Mouse (Mus musculus) midbrain, postnatal 0 days (tissue): Measurements from ENCODE around the gene Hmbs. TPM values are rescaled to one million over a fixed set of nuclear protein-coding genes. Genes with fewer than 3 reads are reported as not detected.

ENCODE experiments used
- ATAC-seq: fragments of 200-750 bp; cut with Nextera tagmentation; 2 replicates; pipeline ENCODE4 v1.8.0; 2017; ENCODE audit warnings: moderate number of reproducible peaks, mild to moderate bottlenecking, moderate TSS enrichment, moderate library complexity; ENCODE audit not compliant: low FRiP score
- DNase-seq: peaks from one replicate; pipeline ENCODE4 v3.0.0-alpha.2; 2015; ENCODE audit warnings: low spot score
- H3K27ac ChIP-seq: fragments of 300-500 bp; sonication (generic); 2 replicates; pipeline ENCODE4 v1.5.1; 2014; ENCODE audit warnings: low read depth, mild to moderate bottlenecking, low read length, mixed read lengths
- H3K27me3 ChIP-seq: fragments of 300-500 bp; sonication (generic); 2 replicates; pipeline ENCODE4 v1.6.1; 2014; ENCODE audit warnings: low read length, control low read depth, mixed read lengths; ENCODE audit not compliant: insufficient read depth
- H3K36me3 ChIP-seq: fragments of 300-500 bp; sonication (generic); 2 replicates; pipeline ENCODE4 v1.6.1; 2014; ENCODE audit warnings: low read length, control low read depth, mixed read lengths; ENCODE audit not compliant: insufficient read depth
- H3K4me1 ChIP-seq: fragments of 300-500 bp; sonication (generic); 2 replicates; pipeline ENCODE4 v1.6.1; 2014; ENCODE audit warnings: mild to moderate bottlenecking, control low read depth, antibody characterized with exemption, low read length, mixed read lengths; ENCODE audit not compliant: insufficient read depth
- H3K4me2 ChIP-seq: fragments of 300-500 bp; sonication (generic); 2 replicates; pipeline ENCODE4 v1.6.1; 2014; ENCODE audit warnings: low read depth, mild to moderate bottlenecking, low read length, mixed read lengths; ENCODE audit not compliant: poor library complexity, severe bottlenecking
- H3K4me3 ChIP-seq: fragments of 300-500 bp; sonication (generic); 2 replicates; pipeline ENCODE4 v1.5.1; 2014; ENCODE audit warnings: low read depth, mild to moderate bottlenecking, low read length, moderate library complexity
- H3K9ac ChIP-seq: fragments of 300-500 bp; sonication (generic); replicated peaks from 2 replicates; pipeline ENCODE4 v1.6.1; 2014; ENCODE audit warnings: mild to moderate bottlenecking, low read length, moderate library complexity, mixed read lengths; ENCODE audit not compliant: poor library complexity, severe bottlenecking
- H3K9me3 ChIP-seq: fragments of 300-500 bp; sonication (generic); 2 replicates; pipeline ENCODE4 v1.6.1; 2016; ENCODE audit warnings: low read length, control low read depth
- CTCF ChIP-seq: IDR thresholded peaks from 2 replicates; pipeline ENCODE4 v1.5.1; 2016; ENCODE audit warnings: antibody characterized with exemption, mild to moderate bottlenecking
- WGBS: fragments of 180-500 bp; shearing (Covaris S2); extraction: QIAGEN DNeasy Blood & Tissue Kit; methylation state at CpG from one replicate; pipeline ENCODE4 v1.1.7; 2014; 5-methylcytosine and 5-hydroxymethylcytosine counted together
- polyA plus RNA-seq: library from polyadenylated mRNA; unstranded; fragments of >200 nt; fragmentation: Nextera tagmentation; extraction: Ambion mirVana; gene quantifications from 2 replicates; pipeline ENCODE4 v1.2.1, GENCODE M21; 2015
- total RNA-seq: library from RNA; depleted of rRNA; stranded (reverse); fragments of >200 nt; gene quantifications from 2 replicates; pipeline ENCODE4 v1.2.3, GENCODE M21; 2014

Gene Hmbs
- total and polyA plus RNA-seq, 2 experiments from 2014 or later, result 30.1 to 55.5 TPM

- Histone ChIP-seq H3K4me3 (peak overlapping the region; percentile 87), H3K4me1 (peaks cover 5% of the 10 kb centered on the region; the same call in 1 of the 2 replicates), H3K27me3 (no peaks in the 10 kb centered on the region), H3K4me2 (peak overlapping the region; percentile 86), H3K9ac (peak overlapping the region; percentile 90), H3K27ac (peak overlapping the region; percentile 85), H3K9me3 (no peaks in the 10 kb centered on the region), H3K36me3 (peaks cover 28% of the 10 kb centered on the region)
- ATAC-seq (no peak), DNase-seq (no peak)
- no peak for TF ChIP-seq CTCF
- WGBS, result under 1% methylated on average over 50 of the region's 50 CpGs
Measured at GRCm38 (mm10) chr9:44335331-44336092, 8.5 kb downstream of the Hmbs start.

- WGBS, result under 1% methylated on average over 85 of the region's 91 CpGs
- Histone ChIP-seq H3K9ac (peak within 1 kb of the TSS; percentile 90), H3K27ac (peak within 1 kb of the TSS; percentile 85), H3K27me3 (no peaks in the 10 kb centered on the region), H3K4me1 (peaks cover 5% of the 10 kb centered on the region; the same call in 1 of the 2 replicates), H3K36me3 (peaks cover 31% of the 10 kb centered on the region), H3K4me3 (peak within 1 kb of the TSS; percentile 87), H3K4me2 (peak within 1 kb of the TSS; percentile 86), H3K9me3 (no peaks in the 10 kb centered on the region)
- ATAC-seq (peak; percentile 96), DNase-seq (peak; percentile 100)
- peak; percentile 68 for TF ChIP-seq CTCF
Measured at GRCm38 (mm10) chr9:44334396-44335330, 9.4 kb downstream of the Hmbs start, which contains the start of gene H2afx. Gene H2afx (plus strand): TSS chr9:44334694.

- Histone ChIP-seq H3K27me3 (no peaks in the 10 kb centered on the region), H3K27ac (no peak overlapping the region), H3K9ac (no peak overlapping the region), H3K9me3 (no peaks in the 10 kb centered on the region), H3K4me2 (no peak overlapping the region), H3K4me3 (no peak overlapping the region), H3K4me1 (peaks cover 5% of the 10 kb centered on the region; the same call in 1 of the 2 replicates), H3K36me3 (peaks cover 25% of the 10 kb centered on the region)
- ATAC-seq, result no peak
- 95% methylated on average over 13 of the region's 13 CpGs for WGBS
- no peak for TF ChIP-seq CTCF
- no peak for DNase-seq
Measured at GRCm38 (mm10) chr9:44332918-44333638, 10.9 kb downstream of the Hmbs start.

- no peak for ATAC-seq
- Histone ChIP-seq H3K9me3 (no peaks in the 10 kb centered on the region), H3K4me3 (no peak overlapping the region), H3K36me3 (peaks cover 23% of the 10 kb centered on the region), H3K4me1 (0 out of 2 replicates have a peak, but pooled peaks cover 8% of the 10 kb centered on the region), H3K27me3 (no peaks in the 10 kb centered on the region), H3K4me2 (no peak overlapping the region), H3K27ac (no peak overlapping the region), H3K9ac (no peak overlapping the region)
- TF ChIP-seq CTCF, result no peak
- WGBS, result 97% methylated on average over 6 of the region's 6 CpGs
- no peak for DNase-seq
Measured at GRCm38 (mm10) chr9:44330736-44331135, 13.3 kb downstream of the Hmbs start.

GRCm38 (mm10) chr9:44327926-44328325 is 16.1 kb downstream of the Hmbs start:
- H3K9ac ChIP-seq, result no peak overlapping the region; the same call in 1 of the 2 replicates
- H3K4me1 ChIP-seq, result 0 out of 2 replicates have a peak, but pooled peaks cover 8% of the 10 kb centered on the region
- no peak for TF ChIP-seq CTCF
- WGBS, result 91% methylated on average over 5 of the region's 5 CpGs
- no peak for DNase-seq
- no peaks in the 10 kb centered on the region for H3K27me3 ChIP-seq
- no peak for ATAC-seq
- H3K36me3 ChIP-seq, result peaks cover 15% of the 10 kb centered on the region
- H3K9me3 ChIP-seq, result no peaks in the 10 kb centered on the region
- no peak overlapping the region for H3K4me3 ChIP-seq
- peak overlapping the region; percentile 90 for H3K4me2 ChIP-seq
- H3K27ac ChIP-seq, result no peak overlapping the region
